Mouse (Mus musculus) testis, adult 2 months (tissue): ENCODE measurements at regions not wholly inside any gene's neighbourhood (a gene's known extent, or its start where the extent isn't known, plus 50 kb on each side); places are given as distances from the start of the nearest gene placed in this dataset.

Experiments used
- H3K27ac ChIP-seq: fragments of 200-500 bp; 2 replicates; pipeline ENCODE4 v1.5.1; 2012; ENCODE audit warnings: low read depth, low read length; ENCODE audit not compliant: control insufficient read depth, insufficient read depth
- H3K27me3 ChIP-seq: fragments of 200-500 bp; 2 replicates; pipeline ENCODE4 v1.6.1; 2012; ENCODE audit warnings: mild to moderate bottlenecking, low read length, moderate library complexity; ENCODE audit not compliant: control insufficient read depth, insufficient read depth
- H3K36me3 ChIP-seq: fragments of 200-500 bp; 2 replicates; pipeline ENCODE4 v1.6.1; 2012; ENCODE audit warnings: mild to moderate bottlenecking, low read length; ENCODE audit not compliant: control insufficient read depth, insufficient read depth
- H3K4me1 ChIP-seq: fragments of 200-500 bp; 2 replicates; pipeline ENCODE4 v1.6.1; 2012; ENCODE audit warnings: low read length; ENCODE audit not compliant: control insufficient read depth, insufficient read depth
- H3K4me3 ChIP-seq: fragments of 200-500 bp; 2 replicates; pipeline ENCODE4 v1.5.1; 2012; ENCODE audit warnings: low read depth, mild to moderate bottlenecking, low read length, moderate library complexity, mixed read lengths; ENCODE audit not compliant: control insufficient read depth
- CTCF ChIP-seq: fragments of 200-500 bp; IDR thresholded peaks from 2 replicates; pipeline ENCODE4 v1.5.1; 2012; ENCODE audit warnings: low read depth, mild to moderate bottlenecking, inconsistent platforms, low read length, moderate library complexity; ENCODE audit not compliant: control insufficient read depth, insufficient read depth, insufficient replicate concordance
- POLR2A ChIP-seq: fragments of 200-500 bp; IDR thresholded peaks from 2 replicates; pipeline ENCODE4 v1.6.1; 2012; ENCODE audit warnings: low read depth, mild to moderate bottlenecking, inconsistent platforms, low read length, moderate library complexity; ENCODE audit not compliant: control insufficient read depth

DNA sequence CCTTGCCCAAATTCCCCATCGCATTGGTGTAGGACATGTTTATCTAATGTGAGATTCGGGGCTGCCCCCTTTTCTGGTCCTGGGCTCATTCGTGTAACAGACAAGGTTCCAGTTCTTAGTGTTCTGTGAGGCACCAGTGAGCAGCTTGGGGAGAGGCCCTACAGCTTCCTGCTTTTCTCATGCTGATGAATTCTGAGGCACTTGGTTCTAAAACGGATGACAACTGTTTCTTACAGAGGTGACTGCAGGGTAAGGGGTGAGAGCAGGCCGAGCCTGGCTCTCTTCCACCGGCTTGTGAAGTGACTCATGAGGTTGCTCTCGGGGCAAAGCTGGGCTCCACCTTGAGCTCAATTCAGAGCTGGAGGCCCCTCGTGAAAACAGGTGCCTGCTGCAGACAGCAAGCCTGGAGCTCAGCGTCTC, 109.4 kb upstream of the Pmepa1 start:
- Histone ChIP-seq H3K36me3 (no peaks in the 10 kb centered on the region), H3K27me3 (no peaks in the 10 kb centered on the region), H3K27ac (no peak overlapping the region), H3K4me1 (no peaks in the 10 kb centered on the region), H3K4me3 (no peak overlapping the region)
- no peak for TF ChIP-seq CTCF
- TF ChIP-seq POLR2A = no peak

DNA sequence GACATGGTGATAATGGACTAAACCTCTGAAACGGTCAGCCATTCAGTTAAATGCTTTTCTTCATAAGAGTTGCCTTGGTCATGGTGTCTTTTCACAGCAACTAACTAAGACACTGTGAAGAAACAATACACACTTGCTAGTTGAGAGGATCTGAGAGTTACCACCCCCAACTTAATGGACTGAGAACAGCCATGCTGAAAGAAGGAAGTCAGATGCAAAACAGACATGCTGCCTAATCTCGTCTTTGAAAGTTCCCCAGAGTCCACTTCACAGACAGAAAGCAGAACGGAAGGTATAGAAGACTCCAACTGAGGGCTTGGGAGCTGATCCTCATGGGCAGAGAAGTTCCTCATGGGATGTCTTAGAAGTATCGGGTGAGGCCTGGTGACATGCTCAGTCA, 111.8 kb upstream of the Pmepa1 start:
- Histone ChIP-seq H3K4me1 (no peaks in the 10 kb centered on the region), H3K27me3 (no peaks in the 10 kb centered on the region), H3K4me3 (no peak overlapping the region), H3K36me3 (no peaks in the 10 kb centered on the region), H3K27ac (no peak overlapping the region)
- TF ChIP-seq POLR2A = no peak
- no peak for TF ChIP-seq CTCF

DNA sequence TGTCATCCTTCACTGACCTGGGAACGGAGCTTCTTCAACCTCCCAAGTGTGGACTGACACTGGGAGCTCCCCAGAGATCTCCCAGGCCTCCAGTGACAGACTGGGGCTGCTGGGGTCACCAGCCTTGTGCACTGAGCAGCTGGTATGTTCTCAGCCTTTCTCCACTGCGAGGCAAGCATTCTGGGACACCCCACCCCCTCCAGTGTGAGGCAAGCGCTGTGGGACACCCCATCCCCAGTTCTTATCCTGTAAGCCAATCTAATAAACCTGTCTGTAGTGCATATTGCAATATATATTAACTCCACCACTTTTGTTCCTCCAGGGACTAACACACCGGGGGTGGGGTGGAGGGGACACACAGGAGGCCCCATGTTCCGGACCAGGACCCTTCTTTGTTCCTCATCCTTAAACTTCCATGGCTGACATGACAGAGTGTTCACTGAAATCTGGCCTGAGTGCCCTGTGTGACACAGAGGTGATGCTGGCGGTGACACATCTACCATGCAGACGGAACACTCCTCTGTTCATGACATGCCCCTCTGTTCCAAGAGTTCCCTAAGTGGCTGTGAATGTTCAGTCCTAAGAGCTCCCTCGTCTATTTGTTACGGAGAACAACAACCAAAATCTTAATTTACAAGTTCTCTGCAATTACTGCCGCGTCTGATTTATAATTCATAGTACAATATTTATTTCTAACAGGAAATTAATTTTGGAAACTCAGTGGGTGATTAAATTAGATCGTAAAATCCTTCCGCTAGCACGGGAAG, 116.4 kb upstream of the Pmepa1 start:
- H3K4me3 ChIP-seq = no peak overlapping the region
- TF ChIP-seq CTCF (no peak), POLR2A (no peak)
- H3K36me3 ChIP-seq = no peaks in the 10 kb centered on the region
- H3K27ac ChIP-seq = no peak overlapping the region
- no peaks in the 10 kb centered on the region for H3K4me1 ChIP-seq
- no peaks in the 10 kb centered on the region for H3K27me3 ChIP-seq

DNA sequence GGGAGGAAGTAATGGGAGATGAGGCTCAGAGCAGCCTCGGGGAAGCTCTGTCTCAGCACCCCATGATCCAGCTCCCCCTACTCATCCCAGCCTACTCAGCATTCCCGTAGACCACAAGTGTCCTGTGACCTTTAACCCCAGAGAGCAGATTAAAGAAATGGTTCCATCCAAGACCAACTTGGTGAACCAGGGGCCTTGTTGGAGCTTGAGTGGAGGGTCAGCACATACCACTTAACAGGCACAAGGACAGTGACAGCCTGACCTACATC, 116.9 kb upstream of the Pmepa1 start:
- Histone ChIP-seq H3K36me3 (no peaks in the 10 kb centered on the region), H3K27me3 (no peaks in the 10 kb centered on the region), H3K27ac (no peak overlapping the region), H3K4me1 (no peaks in the 10 kb centered on the region), H3K4me3 (no peak overlapping the region)
- TF ChIP-seq POLR2A (no peak), CTCF (no peak)

DNA sequence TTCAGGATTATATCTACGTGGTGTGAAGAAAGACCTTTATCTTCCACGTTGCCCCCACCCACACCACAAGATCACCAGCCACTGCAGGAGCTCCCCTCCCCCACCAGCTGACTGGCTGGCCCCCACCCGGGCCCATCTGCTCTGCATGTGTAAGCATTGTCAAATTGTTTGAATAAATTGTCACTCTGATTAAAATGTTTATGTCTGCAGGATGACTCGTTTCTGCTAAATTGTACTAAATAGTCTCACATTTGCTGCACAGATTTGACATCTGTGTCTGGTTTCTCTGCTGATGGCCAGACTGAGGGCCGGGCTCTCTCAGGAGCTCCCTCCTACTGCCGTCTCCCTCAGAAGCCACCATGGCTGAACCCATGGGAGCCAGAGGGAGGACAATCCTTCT, 119.2 kb upstream of the Pmepa1 start:
- TF ChIP-seq POLR2A = no peak
- no peak for TF ChIP-seq CTCF

DNA sequence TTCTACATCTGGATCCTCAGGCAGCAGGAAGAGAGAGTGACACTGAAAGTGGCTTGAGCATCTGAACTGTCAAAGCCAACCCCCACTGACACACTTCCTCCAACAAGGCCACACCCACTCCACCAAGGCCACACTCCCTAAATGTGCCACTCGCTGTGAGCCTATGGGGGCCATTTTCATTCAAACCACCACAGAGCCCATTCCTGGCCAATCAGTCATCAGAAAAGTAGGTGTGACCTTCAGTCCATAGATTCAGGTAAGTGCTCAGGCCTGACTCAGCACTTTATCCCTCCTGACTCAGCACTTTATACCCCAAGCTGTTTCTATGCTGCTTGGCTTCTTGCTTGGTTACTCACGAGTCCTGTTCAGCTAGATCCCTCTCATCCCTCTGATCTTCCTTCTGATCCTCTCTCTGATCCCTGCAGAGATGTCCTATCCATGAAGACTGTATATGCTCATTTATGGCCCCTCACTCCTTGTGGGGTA, 121.6 kb upstream of the Pmepa1 start:
- TF ChIP-seq POLR2A (no peak), CTCF (no peak)
- H3K27ac ChIP-seq = no peak overlapping the region
- no peaks in the 10 kb centered on the region for H3K36me3 ChIP-seq

More for the DNA sequence above, 119.2 kb upstream of the Pmepa1 start:
- H3K27ac ChIP-seq = no peak overlapping the region
- no peaks in the 10 kb centered on the region for H3K27me3 ChIP-seq
- H3K4me1 ChIP-seq = no peaks in the 10 kb centered on the region
- H3K4me3 ChIP-seq = no peak overlapping the region
- H3K36me3 ChIP-seq = no peaks in the 10 kb centered on the region

DNA sequence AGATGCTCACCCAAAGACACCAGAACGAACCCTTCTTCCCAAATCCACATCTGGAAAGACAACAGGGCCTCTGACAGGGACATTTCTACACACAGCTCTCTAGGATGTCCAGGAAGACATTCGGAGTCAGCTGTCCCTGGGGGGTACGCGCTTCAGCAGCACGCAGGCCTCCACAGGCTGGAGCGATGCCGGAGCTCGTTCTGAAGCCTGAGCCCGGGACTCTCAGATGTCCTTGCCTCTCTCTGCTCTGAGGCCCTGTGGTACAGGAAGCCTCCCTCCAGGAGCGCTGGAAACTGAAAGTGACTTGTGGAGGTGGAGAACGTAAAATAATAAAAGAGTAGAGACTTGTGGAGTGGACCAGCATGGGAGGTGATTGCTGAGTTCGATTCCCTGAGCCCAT, 116.8 kb upstream of the 1700021F07Rik start:
- no peak for TF ChIP-seq POLR2A
- no peaks in the 10 kb centered on the region for H3K36me3 ChIP-seq
- H3K27ac ChIP-seq = no peak overlapping the region
- H3K27me3 ChIP-seq = no peaks in the 10 kb centered on the region
- H3K4me3 ChIP-seq = no peak overlapping the region
- H3K4me1 ChIP-seq = no peaks in the 10 kb centered on the region

More for the DNA sequence above, 121.6 kb upstream of the Pmepa1 start:
- no peaks in the 10 kb centered on the region for H3K27me3 ChIP-seq
- H3K4me1 ChIP-seq = no peaks in the 10 kb centered on the region
- H3K4me3 ChIP-seq = no peak overlapping the region
